Mouse (Mus musculus) CD4-positive, CD25-positive, alpha-beta regulatory T cell (primary cell): Measurements from ENCODE around the gene Gsta4. TPM values are rescaled to one million over a fixed set of nuclear protein-coding genes. Genes with fewer than 3 reads are reported as not detected.

Experiments
- polyA plus RNA-seq: library from polyadenylated mRNA; unstranded; fragments of 100-300 nt; shearing (Covaris generic); gene quantifications from one replicate; pipeline ENCODE4 v1.2.1, GENCODE M21; 2017

Gsta4 gene
- polyA plus RNA-seq = 61.2 TPM

GRCm38 (mm10) chr9:78182474-78182873 is at the start of gene Gsta4:
Gene Gsta4, plus strand, starts transcription at chr9:78182774.

GRCm38 (mm10) chr9:78230461-78230860 is 47.9 kb downstream of the Gsta4 start, which contains the start of gene Gsta1:
Gene Gsta1, plus strand, starts transcription at chr9:78230656.

GRCm38 (mm10) chr9:78256914-78257313 is 74.3 kb downstream of the Gsta4 start, which contains the start of gene Gm3776:
Gene Gm3776, plus strand, starts transcription at chr9:78257129.

Other genes with a start within 250 kb of the Gsta4 start
- not detected for gene Gcm1, start 130.8 kb upstream of the Gsta4 start, polyA plus RNA-seq
- gene Fbxo9, start 73.7 kb upstream of the Gsta4 start, polyA plus RNA-seq = 88.3 TPM
- gene Ick, start 73.6 kb upstream of the Gsta4 start, polyA plus RNA-seq = 14.3 TPM
- not detected for gene Gsta1, start 47.9 kb downstream of the Gsta4 start, polyA plus RNA-seq
- not detected for gene Gm3776, start 74.4 kb downstream of the Gsta4 start, polyA plus RNA-seq
- not detected for gene Gm10639, start 107.1 kb downstream of the Gsta4 start, polyA plus RNA-seq
- gene Omt2a, start 132.0 kb downstream of the Gsta4 start, polyA plus RNA-seq = not detected
- gene Omt2b, start 144.8 kb downstream of the Gsta4 start, polyA plus RNA-seq = not detected
- not detected for gene Gsta2, start 173.0 kb downstream of the Gsta4 start, polyA plus RNA-seq
- gene Dppa5a, start 185.4 kb downstream of the Gsta4 start, polyA plus RNA-seq = not detected
- 0.32 TPM for gene Ooep, start 196.0 kb downstream of the Gsta4 start, polyA plus RNA-seq
- 9.1 TPM for gene Ddx43, start 213.0 kb downstream of the Gsta4 start, polyA plus RNA-seq